Mouse (Mus musculus): ENCODE data around the gene Rims1. TPM values are rescaled to one million over a fixed set of nuclear protein-coding genes. Genes with fewer than 3 reads are reported as not detected.

Rims1 gene
- polyA plus RNA-seq (2015; fragmentation: Nextera tagmentation; extraction: Ambion mirVana) = 0.08 and 0.10 TPM in 2 replicates

DNA sequence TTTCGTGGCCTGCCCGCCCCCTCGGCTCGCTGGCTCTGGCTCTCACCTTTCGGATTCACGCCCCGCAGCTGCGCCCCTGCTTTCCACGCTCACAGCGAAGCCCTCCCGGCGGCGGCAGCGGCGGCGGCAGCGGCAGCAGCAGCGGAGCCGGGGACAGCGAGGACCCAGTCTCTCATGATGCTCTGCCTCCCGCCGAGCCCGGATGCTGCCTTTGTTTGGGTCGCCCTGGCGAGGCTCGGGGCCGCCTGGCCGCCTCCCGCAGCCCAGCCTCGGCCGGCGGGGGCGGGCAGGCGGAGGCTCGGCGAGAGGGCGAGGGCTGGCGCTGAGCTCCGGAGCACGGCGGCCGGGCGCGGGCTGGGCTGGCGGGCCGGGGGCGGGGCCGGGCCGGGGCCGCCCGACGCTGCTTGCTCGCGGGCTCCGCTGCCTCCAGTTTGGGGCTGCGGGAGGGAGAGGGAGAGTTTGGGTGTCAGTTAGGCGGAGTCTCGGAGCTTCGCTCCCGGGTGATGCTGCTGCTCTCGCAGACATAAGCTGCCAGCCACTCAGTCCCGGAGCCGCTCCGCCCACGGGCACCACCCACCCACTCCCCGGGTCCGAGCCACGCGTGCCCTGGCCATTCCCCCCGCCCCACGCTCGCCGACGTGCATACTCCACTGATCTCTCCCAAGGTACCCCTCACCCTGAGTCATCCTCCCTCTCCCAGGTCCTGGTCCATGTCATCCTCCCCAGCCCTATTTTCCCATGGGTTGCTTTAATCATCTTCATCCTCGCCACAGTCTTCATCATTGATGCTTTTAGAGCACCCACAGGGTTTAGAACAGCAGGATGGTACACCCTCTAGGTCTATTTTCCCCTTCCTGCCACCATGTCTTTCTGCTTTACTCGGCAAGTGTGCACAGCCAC lies at the start of gene Rims1:
Gene Rims1, minus strand, starts transcription at position 269 of the 900 bp plus-strand sequence.
- DNase-seq (ENCODE audit: low spot score) = peak; percentile 15

DNA sequence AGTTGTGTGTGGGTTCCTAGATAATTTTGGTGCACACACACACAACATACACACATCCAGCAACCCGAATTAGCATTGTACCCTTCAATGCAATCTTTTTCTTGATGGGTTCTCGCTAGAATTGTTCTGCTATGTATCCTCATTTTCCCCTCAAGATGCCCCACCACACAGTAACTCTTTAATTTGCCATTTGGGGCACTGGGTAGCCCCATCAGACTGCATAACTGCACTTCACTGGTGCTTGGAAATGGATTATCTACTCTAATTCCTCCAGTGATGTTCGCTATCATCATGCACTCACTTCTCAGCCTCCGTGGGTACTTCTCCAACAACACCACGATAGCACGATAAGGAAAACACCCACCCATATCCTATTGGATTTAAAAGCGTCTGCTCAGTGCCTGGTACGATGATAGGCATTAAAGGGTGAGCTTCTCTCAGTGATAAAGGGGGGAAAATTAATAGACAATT lies 867 bp upstream of the Rims1 start:
- no peak for DNase-seq (ENCODE audit: low spot score)

DNA sequence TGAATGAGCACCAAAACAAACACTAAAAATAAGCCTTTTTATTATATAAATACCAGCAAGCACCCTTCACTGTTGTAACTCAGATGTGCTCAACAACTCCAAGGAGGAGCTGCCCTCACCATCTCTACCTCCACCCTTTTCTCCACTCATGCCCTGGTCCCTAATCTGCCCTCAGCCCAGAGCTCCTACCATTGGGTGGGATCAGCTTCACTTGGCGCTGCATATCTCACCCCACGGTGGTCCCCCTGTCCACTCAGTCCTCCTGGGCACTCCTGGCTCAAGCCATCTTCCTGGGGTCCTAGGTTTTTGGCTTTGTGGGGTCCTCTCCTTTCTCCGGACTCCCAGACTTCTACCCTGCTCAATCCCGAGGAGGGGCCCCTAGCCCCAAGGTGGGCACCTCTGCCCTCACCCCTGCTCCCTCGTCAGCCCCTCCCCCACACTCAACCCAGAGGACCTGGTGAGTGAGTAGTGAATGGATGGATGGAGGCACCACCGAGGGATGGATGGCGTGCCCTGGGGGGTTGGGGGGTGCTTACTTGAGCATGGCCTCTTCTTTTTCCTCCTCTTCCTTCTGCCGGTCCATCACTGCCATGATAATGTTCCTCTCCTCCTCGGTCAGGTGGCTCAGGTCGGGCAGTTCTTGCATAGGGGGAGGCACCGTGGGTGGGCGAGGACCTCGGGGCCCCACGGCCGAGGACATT lies 619 bp downstream of the Rims1 start:
- DNase-seq (ENCODE audit: low spot score) = no peak

DNA sequence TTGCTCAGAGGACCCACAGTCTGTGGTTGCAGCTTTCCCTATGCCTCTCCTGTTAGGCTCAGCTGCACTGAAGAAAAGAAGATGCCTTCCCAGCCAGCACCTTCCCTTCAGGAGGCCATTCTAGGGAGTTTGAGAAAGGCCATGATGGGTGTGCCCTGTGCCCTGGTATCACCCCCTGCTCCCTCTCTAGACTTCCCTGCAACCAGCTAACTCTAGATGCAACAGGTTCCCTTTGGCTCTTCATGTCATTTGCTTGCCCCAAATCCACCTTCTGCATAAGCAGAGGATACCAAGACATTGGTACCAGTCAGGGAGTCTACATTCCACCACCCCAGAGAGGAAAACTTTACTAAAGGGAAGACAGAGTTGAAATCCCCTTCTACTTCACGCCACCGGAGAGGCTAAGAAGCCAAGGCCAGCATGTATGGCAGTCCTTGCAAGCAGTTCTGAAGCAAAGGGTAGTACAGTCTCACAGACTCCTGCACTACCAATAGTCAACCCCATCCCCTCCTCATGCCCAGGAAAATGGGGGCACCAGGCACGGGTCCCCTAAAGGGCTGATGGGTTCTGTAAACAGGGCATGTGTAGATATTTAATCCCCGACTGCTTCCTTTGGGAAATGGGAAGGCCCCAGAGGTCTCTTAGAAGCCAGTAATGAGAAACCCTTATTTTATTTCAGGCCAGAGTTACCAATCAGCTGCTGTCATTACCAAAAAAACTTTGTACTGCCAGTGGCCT lies 1.5 kb downstream of the Rims1 start:
- no peak for DNase-seq (ENCODE audit: low spot score)

DNA sequence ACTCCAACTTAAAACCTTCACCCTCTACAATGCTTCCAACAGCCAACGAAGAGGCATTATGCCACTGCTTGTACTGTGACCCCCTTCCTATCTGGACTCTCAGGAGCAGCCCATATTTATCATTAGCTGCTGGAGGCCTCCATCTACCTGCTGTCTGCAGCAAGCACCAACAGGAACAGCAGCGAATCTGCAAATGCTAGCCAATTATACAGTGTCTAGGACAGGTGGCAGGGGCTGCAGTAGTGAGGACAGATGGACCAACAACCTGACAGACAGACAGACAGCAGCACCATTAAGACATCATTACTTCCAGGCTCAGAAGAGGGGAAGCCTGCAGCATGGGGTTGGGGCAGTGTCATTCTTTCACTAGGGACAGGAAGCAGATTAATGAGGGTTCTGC lies 2.3 kb downstream of the Rims1 start:
- DNase-seq (ENCODE audit: low spot score) = no peak

DNA sequence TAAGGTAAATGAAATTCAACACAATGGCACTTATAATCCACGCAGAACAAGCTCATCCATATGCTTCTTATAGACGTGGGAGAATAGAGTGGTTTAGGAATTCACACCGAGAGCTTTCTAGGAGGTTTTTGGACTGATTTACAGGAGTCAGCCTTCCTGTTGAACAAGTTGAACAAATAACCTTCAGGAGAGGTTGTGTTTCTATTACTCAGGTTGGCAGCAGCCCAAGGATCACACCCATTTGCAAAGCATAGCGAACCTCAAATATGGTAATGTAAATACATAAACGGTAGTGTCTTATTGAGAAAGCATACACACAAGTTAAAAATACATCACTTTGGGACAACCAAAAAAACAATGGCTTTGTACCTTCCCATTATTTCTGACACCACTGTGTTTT lies 5.5 kb downstream of the Rims1 start:
- DNase-seq (ENCODE audit: low spot score) = no peak

DNA sequence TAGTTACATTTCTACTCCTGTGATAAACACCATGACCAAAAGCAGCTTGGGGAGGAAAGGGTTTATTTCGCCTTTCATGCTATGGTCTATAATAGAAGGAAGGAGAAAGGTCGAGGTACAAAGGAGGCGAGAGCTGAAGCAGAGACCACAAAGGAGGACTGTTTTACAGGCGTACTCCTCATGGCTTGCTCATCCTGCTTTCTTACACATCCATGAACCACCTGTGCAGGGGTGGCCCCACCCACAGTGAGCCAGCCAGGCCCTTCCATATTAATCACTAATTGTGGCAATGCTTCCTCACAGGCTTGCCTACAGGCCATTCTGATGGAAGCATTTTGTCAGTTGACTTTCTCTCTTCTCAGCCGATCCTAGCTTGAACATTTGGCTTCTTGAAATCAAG lies 8.7 kb downstream of the Rims1 start:
- no peak for DNase-seq (ENCODE audit: low spot score)

DNA sequence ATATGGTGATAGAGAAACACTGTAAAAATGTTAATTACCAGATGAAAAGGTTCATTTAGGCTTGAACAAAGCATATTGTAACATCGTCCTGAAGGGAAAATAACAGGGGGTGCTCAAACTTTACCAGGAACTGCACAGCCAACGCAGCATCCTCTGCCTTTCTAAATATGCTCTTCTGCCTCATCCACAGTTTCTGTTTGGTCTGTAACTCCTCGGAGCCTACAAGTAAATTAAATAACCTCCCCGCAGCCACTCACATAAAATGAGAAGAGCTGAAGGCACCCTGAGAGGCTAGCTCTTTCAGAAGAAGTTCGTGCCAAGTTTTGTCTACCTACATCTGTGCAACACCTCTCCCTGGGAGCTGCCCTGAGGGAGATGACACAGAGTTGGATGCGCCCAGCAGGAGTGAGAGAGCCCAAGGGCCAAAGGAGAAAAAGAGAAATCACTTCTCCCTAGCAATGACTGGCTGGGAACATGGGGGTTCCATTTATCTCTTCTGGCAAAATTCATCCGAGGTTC lies 16.3 kb downstream of the Rims1 start:
- no peak for DNase-seq (ENCODE audit: low spot score)

DNA sequence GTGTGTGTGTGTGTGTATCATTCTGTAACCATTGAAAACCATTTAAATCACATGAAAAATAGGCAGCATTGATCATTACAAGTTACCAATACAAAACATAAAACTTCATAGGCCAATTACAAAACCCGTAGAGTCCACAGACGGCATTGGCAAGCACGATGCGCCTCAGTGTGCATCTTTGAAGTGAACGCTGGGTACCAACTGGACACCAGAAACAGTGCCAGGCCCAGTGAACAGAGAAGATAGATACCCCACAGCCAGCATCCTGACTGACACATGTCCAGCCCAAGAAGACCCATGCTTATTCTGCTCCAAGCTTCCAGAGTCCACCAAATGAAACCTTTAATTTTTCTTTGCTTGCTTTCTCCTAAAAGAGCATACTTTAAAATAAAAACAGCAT lies 18.2 kb downstream of the Rims1 start:
- DNase-seq (ENCODE audit: low spot score) = no peak

DNA sequence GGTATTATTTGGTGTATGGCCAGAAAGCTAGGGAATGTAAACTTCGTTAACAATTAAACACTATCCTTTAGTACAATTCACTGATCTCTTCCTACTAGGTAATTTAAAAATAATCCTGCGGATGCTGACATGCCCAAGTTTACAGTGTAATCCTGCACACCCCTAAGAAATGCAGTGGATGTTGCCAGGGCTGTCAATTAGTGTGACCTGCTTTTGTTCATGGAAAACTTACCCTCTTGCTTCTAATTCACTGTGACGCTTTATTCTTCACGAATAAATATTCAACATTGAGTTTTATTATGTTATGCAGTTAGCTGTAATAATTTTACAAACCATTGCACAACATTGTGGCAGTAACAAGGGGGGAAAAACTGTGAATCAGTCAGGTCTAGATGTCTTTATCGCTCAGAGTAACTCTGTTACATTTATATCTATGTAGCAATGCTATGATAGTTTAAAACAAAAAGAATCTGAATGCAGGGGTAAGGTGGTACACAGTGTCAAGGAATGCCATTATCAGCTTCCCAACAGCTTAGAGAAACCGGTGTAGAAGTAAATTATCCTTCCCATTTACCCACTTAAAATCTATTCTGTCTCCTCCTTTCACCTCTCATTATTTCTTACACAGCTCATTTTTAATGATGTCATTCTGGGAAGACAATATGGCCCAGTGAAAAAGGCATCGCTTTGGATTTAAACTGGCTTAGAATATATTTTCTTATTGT lies 35.1 kb downstream of the Rims1 start:
- no peak for DNase-seq (ENCODE audit: low spot score)

DNA sequence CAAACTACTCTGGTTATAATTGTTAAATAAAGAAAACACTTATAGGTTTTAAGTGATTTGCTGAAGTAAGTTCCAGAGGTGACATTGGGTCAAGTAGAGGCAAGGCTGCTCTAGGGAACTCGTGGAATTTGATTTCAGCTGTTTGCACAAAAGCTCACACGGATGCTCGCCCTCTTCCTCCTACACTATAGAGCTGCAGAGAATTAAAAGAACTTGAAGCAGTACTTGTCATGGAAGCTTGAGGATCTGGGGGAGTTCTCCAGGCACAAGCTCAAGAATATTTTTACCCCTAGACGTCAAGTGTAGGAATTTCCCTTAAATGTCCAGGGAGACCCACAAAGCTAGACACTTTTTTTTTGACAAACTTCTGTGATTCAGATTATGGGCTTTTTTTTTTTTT lies 42.4 kb downstream of the Rims1 start:
- no peak for DNase-seq (ENCODE audit: low spot score)

DNA sequence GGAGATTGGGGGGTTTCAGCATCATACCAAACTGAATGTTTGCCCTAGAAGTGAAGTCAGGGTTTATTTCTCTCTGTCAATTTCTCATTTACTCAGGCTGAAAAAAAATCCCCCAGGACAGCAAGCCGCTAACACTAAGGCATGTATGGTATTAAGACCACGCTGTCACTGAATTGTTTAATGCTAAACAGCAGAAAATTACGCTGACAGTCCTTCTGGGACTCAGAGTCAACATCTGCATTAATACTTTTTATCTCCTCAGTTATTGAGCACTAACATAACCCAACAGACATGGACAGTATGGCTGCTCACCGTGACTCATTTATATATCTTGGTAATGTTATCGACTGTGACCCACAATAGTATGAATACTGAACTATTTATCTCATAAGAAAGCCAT lies 43.0 kb downstream of the Rims1 start:
- DNase-seq (ENCODE audit: low spot score) = no peak

DNA sequence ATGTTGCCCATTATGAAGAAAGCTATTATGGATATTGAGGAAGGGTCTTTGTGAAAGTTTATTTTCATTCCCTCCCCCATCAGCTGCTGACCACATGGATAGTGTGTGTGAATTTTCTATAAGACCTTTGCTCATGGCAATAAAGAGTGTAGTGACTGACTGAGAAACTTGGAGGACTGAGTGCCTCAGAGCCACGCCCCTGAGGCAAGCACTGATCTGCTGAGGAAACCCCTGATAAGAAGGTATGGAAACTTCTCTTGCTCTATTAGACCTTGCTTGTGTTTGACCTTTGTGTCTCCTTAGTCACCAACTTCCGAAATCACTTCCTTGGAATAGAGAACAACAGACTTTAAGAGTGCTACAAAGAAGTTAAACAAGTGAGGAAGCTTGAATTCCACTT lies 55.3 kb downstream of the Rims1 start:
- no peak for DNase-seq (ENCODE audit: low spot score)

DNA sequence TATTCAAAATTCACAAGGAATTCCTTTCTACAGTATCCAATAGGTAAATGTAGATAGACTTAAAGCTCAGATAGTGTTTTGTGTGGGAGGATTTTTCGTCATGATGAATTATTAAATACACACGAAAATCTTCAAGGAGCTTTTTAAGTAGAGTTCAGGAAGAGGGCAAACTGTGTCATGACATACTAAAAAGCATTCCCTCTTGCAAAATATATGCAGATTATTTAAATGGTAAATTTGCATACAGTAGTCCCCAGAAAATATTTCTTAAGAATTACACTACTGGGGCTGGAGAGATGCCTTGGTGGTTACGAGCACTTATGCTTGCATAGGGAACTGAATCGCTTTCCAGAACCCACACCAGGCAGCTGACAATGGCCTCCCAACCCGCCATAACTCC lies 61.1 kb downstream of the Rims1 start:
- DNase-seq (ENCODE audit: low spot score) = no peak

DNA sequence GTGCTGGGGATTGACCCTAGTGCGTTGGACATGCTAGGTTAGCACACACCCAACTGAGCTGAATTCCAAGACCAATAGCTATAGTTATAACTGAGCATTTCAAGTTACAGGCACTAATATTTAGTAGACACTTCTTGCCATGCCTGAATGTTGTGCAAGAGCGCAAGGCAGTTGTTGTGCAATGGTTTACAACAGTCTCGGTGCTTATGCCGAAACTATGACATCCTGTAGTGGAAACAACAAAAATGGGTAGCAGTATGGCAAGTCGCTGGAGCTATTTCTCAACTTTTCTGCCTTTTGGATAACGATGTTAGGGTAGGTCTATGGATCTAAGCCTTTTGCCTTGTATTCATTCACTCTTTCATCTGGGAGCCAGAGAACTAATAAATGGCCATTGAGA lies 68.3 kb downstream of the Rims1 start:
- no peak for DNase-seq (ENCODE audit: low spot score)

DNA sequence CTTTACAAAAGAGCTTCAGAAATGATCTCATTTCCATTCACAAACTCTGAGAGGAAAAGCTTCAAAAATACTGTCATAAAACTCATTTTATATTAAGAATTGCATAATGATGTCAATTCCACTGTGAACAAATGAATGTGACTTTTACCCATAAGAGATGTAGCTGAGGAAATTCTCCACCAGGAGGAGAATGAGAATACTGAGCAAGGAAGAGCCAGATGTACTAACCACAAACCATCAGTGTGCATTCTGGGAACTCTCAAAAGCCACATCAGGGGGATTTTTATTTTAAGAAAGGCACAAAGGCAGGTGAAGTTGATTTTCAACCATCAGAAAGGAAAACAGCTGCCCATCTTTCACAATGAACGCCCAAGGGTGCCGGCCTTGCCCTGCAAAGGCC lies 71.4 kb downstream of the Rims1 start:
- DNase-seq (ENCODE audit: low spot score) = peak; percentile 85

DNA sequence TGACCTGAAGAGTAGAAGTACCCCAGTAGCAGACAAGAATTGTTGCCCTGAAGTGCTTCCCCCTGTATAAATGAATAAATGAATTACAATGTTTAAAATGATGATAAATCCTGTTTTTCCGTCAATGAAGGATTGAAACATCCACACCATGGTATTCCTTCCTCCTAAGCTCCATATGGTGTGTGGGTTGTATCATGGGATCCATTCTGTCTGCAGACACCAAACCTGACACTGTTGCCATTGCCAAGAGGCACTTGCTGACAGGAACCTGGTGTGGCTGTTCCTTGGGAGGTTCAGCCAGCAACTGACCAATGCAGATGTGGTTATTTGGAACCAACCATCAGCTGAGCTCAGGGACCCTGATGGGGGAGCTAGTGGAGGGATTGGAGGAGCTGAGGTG lies 72.5 kb downstream of the Rims1 start:
- no peak for DNase-seq (ENCODE audit: low spot score)

DNA sequence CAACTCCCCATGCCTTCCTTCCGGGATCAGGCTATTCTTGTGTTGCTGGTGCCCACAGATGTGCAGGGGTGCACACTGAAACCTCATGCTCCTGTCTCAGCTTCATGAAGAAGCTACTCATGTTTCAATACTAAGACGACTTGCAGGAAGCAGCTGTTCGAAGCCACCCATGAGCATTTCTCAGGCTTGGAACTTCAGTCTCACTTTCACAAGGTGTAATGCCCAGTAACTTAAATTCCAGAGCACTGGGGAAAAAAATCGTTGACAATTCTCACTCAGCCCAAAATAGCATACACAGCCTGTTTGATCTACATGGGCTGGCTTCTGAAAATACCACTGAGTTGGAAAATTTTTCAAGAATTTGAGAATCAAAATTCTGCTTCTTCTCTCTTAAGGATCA lies 77.6 kb downstream of the Rims1 start:
- DNase-seq (ENCODE audit: low spot score) = no peak

DNA sequence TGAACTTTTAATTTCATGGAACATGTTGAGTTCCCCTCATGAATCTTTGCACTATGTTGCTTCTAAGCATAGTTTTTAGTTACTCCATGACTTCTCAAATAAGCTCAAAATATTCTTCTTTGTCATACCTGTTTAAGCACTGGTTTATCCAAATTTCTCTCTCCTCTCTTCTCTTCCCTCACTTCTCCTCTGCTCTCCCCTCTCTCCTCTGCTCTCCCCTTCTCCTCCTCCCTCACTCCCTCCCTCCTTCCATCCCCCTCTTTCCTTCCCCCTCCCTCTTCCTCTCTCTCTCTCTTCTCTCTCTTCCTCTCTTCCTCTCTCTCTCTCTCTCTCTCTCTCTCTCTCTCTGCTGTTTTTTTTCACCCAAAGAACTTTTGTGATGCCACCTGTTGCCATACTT lies 84.1 kb downstream of the Rims1 start:
- DNase-seq (ENCODE audit: low spot score) = no peak

DNA sequence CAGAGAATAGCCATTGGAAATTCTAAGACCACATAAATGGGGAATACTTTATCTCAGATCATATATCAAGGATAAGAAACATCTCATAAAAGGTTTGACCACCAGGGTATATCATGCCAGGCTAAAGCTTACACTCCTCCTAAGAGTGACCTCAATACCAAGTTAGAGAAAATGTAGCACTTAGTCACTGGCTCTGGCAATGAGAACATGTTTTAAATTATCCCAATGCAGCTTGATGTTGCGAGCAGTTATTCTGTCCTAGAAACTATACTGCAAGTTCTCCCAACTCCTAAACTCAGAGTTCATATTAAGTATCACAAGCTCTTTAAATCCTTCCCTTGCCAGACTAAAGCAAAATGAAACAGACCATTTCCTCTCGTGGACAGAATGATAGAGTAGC lies 85.1 kb downstream of the Rims1 start:
- no peak for DNase-seq (ENCODE audit: low spot score)

DNA sequence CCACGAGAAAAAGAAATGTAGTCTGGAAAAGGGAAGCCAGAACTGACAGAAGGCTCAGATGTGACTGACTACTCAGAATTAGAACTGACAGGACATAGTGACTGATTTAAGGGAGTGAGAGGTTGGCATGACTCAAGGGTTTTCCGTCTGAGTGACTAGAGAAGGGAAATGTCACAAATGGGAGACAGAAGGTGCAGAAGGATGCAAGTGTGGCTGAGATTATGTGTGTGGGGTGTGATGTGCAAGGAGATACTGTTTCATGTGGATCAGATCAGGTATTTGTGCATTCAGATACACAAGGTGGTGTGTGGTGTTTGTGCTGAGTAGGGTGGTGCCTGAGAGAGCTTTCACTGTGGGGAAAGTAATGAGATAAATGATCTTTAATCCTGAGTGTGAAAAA lies 96.3 kb downstream of the Rims1 start:
- DNase-seq (ENCODE audit: low spot score) = no peak

All from thymus, postnatal 0 days (tissue).